Mouse (Mus musculus) inflammation-experienced regulatory T-cells, adult 6 months (primary cell): ENCODE data around the gene Tacr2. TPM values are rescaled to one million over a fixed set of nuclear protein-coding genes. Genes with fewer than 3 reads are reported as not detected.

ENCODE experiments used
- ATAC-seq: one replicate; pipeline ENCODE4 v1.8.0; 2017
- polyA plus RNA-seq, 3 experiments: library from polyadenylated mRNA; unstranded; fragments of 100-300 nt; shearing (Covaris generic); gene quantifications; one replicate each; pipeline ENCODE4 v1.2.1; 2017

Tacr2 gene
- polyA plus RNA-seq, 3 experiments from 2014 or later = not detected

DNA sequence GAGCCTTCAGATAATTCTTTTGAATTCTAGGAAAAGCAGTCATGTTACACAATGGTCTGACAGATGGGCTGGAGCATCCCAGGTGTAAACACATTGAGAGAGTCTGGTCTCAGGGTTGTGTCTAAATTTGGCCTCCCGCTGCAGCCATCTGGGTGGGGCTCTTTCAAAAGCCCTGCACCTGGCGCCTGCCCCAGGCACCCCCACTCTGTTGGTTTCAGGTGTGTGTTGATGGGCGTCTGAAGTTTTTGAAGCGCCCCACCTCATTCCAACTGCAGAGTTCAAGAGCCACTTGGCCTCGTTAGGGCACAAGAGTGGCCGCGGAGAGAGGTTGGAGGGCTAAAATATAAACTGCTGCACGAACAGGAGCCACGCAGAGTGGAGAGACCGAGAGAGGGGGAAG, 9.9 kb upstream of the Tacr2 start:
- no peak for ATAC-seq

DNA sequence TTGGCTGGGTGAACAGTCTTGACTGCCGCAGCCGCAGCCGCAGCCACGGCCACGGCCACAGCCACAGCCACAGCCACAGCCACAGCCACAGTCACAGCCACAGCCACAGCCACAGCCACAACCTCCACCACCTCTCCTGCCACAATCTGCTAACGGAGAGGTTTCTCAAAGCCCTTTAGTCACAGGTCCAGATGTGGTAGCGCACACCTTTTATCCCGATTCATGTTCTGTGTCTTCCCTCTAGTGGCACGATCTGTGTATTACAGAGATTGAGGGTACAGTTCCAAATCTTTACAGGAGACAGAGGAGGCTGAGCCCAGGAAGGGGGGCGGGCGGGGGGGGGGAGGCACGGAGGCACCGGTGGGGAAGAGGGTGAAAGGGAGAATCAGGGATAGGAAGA, 9.3 kb upstream of the Tacr2 start:
- ATAC-seq = no peak

DNA sequence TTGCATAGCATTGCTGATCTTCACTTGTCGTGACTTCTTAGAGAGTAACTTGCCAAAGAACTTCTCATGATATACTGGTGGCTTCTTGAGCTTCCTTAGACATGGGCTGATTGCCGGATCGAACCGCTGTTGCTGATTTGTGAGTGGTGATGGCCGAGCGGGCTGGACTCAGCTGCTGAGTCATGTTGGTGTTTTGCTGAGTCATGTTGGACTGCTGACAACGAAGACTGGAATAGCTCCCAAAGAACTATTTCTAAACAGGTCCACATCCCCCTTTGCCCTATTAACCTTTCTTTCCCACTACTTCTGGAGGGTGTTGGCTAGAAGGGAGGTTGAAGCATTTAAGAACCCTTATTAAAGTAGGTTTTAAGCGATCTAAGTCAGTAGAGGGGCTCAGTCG, 8.2 kb upstream of the Tacr2 start:
- ATAC-seq = no peak

DNA sequence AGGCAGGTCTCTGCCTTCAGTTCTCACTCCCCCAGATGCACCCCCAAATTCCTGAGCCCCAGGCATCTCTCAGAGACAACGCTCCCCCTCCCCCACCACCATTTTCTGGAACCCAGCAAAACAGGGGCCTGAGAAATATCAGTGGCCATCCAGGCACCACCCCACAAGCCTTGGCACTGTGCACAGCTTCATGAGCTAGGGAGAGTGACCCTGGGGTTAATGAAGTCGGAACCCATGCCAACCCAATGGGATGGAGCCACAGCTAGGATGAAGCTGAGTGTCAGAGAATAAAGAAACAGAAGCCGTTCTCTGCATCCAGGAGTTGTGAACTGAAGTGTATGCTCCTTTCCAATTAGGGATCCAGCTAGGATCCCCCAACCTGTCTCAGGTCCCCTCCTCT, 5.1 kb upstream of the Tacr2 start:
- no peak for ATAC-seq

DNA sequence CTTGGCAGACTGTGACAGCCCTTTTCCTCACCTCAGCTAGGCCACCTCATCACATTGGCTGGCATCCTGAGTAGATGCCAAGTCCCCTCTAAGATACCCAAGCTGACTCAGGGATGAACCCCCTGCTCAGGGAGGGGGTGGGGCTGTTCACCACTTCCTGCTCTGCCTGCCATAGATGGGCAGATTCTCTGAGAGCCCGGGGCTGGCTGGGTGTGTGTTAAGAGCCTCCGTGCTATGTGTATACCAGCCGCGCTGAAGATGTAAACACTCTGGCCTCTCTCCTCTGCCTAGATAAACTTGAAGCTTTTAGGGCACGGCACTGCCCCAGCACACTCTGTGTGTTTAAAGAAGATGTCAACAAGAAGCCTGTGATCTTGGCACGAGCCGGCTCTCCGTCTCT, 4.4 kb upstream of the Tacr2 start:
- peak; percentile 64 for ATAC-seq

DNA sequence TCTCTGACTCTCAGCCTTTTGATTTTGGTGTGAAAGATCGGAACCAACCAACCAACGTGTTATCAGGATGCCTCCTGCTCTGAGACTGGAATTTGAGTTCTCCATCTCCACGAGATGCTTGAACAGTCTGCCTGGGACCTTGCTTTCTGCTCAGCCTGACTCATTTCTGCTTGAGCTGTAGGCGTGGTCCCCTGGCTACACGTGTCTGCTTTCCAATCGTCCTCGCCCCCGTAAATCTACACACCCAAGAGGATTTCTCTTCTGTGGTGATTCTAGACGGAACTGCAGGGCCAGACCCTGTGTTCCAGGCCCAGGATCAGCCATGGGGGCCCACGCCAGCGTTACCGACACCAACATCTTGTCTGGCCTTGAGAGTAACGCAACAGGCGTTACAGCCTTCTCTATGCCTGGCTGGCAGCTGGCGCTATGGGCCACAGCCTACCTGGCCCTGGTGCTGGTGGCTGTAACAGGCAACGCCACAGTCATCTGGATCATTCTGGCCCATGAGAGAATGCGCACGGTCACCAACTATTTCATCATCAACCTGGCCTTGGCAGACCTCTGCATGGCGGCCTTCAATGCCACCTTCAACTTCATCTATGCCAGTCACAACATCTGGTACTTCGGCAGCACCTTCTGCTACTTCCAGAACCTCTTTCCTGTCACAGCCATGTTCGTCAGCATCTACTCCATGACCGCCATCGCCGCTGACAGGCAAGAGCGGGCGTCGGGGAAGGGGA, 428 bp downstream of the Tacr2 start:
- no peak for ATAC-seq

DNA sequence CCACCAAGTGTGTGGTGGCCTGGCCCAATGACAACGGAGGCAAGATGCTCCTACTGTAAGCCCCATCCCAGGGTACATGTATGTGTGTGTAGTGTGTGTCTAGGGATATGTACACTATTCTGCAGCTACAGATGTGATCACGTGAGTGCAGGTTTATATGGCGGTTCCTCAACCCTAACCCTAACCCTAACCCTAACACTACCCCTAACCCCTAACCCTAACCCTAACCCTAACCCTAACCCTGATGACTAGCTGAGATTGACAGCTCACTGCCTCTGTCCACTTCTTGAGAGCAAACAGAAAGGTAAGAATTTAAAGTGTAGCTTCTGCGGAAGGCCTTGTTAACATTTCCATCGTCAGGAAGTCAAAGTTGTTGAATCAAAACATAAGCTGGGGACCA, 6.1 kb downstream of the Tacr2 start:
- ATAC-seq = no peak

DNA sequence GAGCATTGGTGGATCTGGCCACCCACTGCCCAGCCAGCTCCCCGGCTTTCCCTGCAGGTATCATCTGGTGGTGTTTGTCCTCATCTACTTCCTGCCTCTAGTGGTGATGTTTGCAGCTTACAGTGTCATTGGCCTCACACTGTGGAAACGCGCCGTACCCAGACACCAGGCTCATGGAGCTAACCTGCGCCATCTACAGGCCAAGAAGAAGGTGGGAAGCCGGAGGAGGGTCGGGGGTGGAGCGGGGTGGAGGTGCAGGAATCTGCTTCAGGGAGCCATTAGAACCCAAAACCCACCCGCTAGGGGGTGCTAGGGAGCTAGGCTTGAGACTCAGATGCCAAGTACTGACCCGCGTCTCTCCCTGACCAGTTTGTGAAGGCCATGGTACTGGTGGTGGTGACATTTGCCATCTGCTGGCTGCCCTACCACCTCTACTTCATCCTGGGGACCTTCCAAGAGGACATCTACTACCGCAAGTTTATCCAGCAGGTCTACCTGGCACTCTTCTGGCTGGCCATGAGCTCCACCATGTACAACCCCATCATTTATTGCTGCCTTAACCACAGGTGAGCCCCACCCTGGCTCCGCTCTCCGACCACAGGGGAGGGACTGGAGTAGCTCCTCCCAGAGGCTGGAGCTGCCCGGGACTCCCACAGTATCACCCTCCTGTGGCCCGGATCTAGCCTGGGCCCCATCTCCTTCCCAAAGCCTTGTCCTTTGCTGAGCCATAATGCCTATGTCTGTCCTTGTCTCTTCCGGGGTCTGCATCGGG, 9.1 kb downstream of the Tacr2 start:
- peak; percentile 95 for ATAC-seq

DNA sequence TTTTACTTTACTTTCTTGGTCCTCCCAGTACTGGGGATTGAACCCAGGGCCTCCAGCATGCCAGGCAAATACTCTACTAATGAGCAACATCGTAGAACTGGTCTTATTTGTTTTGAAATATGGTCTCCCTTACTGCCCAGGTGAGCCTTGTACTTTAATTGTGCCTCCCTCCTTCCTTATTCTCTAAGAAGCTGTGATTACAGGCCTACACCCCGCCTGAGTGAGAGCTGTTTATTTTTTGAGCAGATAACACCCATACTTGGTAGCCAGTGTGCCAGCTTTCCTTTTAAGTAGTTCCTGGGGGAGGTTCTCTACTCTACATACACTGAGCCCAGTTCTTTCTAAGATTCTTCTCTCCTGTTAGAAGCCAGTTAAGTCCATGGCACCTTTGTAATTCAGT, 12.1 kb downstream of the Tacr2 start:
- ATAC-seq = no peak

DNA sequence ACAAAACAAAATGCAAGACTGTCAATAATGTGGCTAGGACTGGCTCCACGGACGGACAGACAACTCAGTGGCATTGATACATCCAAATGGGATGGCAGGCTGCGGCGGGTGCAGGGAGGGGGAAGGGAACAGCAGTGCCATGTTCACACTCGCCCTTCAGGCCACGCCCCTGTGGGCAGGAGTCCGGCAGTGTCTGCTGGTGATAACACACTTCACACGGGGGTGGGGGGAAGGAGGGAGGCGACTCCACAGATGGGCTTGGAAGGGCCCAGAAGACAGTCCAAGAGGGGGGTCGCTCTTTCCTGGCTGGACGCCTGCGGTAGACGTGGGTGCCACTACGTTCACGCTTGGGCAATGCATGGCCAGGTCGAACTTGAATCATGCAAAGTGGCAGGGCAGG, 17.0 kb downstream of the Tacr2 start:
- ATAC-seq = no peak

DNA sequence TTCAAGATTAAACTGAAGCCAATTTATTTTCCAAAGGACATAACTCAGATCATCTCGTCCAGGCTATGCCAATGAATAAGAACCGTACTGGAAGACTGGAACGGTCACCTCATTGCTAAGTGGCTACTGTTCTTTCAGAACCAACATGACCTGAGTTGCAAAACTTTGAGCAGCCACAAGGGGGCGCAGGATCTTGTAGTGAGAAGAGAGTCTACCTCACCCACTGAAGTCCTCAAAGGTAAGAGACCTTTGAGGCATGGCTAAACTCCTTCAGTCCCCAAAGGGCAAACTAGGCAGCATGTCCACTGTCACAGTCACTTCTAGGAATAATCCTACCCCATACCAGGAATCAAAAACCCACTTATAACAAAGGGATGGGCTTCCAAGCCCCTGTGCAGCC, 23.0 kb downstream of the Tacr2 start:
- ATAC-seq = peak; percentile 18

DNA sequence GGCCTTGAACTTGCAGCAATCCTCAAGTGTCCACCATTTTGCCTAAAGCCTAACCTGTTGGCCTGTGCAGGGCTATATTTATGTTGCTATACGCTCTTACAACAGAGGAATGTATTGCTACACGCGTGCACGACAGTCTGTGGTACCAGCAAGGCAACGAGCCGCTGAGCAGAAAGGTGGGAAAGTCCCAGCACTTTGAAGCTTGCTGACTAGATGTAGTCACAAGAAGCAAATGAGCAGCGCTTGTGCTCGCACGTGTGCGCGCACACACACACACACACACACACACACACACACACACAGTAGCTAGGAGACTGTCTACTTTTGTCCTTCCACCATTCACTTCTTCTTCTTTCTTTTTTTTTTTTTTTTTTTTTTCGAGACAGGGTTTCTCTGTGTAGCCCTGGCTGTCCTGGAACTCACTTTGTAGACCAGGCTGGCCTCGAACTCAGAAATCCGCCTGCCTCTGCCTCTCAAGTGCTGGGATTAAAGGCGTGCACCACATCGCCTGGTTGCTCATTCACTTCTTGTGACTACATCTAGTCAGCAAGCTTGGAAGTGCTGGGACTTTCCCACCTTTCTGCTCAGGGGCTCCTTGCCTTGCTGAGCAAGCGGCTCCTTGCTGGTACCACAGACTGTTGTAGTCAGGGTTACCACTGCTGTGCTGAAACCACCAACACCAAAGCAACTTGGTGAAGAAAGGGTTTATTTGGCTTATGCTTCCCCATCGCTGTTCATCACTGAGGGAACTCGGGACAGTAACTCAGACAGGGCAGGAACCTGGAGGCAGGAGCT, 25.5 kb downstream of the Tacr2 start:
- peak; percentile 77 for ATAC-seq

DNA sequence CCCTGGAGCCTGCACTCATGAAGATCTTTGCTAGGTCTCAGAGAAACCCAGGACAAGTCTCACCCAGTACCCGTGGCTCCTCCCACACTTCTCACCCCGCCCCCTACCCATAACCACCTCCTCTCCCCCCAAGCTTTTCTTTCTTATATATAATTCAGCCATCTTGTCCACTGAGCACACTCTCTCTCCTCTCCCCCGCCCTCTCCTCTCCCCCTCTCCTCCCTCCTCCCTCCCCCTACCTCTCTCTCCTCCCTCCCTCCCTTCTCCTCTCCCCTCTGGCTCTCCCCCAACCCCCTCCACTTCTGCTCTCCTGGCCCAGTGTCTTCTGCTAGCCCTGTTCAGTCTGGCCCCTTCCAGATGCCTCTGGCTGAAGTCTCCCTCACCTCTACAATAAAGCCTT, 26.8 kb downstream of the Tacr2 start:
- no peak for ATAC-seq

DNA sequence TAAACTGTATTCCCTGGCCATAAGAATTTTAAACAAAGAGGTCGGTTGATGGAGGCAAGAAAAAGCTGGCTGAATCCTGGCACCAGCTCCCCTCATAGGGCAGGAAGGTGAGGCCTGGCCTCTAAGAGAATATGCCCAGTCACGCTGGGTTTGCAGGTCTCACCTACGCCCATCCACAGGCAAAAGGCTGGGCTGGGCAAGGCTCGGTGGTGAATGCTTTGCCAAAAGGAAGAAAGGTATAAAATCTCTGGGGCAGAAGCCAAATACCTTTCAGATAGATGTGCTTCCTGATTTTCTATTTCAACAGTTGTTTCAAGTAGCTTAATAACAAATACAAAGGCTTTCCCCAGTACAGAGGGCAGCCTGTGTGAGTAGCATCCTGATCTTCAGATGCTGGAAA, 27.4 kb downstream of the Tacr2 start:
- no peak for ATAC-seq

DNA sequence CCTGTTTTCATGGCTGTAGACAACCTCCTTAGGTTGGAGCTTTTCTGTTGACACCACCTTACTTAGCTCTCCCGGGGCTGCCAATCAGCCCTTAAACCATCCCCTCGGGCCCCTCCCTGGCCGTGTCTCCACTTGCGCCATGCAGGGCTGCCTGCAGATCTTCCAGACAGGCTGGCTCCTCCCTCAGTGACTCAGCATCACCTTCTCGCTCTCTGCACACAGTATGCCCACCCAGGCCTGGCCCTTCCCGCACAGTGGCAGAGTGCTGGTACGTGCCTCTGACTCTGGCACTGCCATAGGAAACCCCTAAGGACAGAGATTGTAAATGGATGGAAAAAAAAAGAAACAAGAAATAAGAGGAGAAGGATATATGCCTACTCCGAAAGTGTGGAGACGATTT, 30.5 kb downstream of the Tacr2 start:
- ATAC-seq = no peak

DNA sequence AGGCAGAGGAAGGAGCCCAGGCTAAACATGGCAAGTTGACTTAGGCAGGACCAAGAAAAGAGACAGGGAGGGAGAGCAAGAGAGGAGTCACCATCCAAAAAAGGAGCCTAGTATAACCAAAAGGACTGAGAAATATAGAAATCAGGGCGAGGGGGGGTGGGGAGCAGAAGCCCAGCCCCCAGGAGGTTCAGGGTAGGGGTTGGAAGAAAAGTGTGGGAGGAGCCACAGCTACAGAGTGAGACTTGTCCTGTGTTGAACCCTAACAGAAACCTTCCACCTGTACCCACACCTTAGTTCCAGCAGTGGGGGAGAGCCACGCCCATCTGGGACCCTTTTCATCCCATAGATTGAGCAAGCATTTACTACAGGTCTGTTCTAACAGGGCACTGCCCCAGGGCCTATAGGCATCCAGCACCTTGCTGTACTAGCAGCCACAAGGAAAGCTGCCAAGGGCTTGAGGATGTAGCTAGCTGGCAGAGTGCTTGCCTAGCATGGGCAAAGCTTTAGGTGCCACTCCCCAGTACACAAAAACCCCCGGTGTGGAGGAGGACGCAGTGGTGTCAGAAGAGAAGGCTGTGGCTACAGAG, 31.1 kb downstream of the Tacr2 start:
- ATAC-seq = no peak

DNA sequence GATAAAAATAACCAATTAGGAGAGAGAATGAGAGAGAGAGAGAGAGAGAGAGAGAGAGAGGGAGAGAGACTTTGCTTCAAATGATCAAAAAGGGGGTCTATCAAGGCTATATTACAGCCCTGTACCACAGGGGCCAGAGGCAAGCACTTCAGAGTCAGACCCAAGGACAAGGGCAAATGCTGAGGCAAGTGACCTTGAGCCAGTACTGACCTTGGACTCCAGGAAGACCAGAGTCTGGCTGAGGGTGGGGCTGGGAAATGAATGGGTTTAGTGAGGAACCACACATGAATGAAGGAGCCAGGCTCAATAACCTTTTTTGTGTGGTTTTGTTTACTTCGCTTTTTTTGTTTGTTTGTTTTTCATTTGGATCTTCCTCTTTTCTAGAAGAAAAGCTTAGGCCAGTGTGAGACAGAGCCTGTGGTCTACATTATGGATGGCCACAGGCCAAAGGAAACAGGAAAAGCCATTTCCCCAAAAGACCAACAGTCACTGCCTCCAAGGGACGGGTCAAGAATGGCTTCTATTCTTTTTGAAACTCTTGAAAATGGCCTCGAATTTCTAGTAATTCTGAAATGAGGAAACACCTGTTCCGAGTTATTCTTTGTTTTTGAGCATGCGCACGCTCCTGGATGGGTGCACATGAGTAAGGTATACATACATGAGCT, 35.4 kb downstream of the Tacr2 start:
- no peak for ATAC-seq

DNA sequence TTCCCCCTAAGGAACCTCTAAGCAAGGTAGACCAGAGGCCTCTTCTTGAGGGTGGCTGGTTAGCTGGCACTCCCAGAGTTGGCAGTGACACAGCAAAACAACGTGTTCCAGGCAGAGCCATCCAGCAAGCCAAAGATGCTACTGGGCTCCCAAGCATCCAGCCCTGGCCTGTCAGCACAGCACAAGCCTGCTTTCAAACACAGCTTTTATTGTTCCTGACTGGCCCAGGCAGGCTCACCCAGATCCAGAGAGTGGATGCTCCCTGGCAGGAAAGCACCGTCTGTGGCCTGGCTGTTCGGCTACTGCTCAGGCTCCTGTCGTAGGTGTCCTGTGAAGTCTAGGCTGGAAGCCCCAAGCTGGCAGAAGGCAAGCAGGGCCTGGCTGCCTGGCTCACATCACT, 41.9 kb downstream of the Tacr2 start:
- no peak for ATAC-seq

DNA sequence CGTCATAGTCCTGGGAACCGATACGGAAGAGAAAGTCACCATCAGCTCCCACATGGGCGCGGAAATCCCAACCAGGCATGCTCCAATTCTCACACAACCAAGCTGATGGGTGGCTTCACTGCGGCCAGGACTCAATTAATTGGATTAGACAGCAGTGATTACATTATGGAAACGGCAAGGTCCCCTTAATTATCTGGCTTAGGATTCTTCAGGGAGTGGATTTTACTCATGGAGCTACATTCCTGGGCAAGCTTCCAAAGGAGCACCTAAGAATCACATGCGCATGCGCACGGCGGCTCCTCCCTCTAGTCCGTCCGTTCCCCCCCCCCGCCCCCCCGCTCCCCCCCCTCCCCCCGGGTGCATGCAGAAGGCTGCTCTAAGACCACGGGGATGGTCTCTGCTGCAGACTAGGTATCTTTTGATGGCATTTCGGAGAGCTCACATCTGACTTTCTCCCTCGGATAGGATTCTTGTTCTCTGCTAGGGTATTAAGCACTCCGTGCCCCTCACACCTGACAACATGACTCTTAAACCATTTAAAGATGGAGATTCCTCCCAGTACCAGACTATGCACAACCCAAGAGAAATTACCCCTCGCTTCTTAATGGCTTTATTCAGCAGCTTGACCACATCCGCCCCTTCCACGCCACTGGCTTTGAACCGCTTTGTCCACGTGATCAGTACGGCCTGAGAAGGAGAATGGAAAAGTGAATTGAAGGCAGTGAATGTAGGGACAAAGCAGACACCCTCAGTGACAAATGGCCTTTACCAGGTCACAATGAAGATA, 44.0 kb downstream of the Tacr2 start:
- no peak for ATAC-seq

DNA sequence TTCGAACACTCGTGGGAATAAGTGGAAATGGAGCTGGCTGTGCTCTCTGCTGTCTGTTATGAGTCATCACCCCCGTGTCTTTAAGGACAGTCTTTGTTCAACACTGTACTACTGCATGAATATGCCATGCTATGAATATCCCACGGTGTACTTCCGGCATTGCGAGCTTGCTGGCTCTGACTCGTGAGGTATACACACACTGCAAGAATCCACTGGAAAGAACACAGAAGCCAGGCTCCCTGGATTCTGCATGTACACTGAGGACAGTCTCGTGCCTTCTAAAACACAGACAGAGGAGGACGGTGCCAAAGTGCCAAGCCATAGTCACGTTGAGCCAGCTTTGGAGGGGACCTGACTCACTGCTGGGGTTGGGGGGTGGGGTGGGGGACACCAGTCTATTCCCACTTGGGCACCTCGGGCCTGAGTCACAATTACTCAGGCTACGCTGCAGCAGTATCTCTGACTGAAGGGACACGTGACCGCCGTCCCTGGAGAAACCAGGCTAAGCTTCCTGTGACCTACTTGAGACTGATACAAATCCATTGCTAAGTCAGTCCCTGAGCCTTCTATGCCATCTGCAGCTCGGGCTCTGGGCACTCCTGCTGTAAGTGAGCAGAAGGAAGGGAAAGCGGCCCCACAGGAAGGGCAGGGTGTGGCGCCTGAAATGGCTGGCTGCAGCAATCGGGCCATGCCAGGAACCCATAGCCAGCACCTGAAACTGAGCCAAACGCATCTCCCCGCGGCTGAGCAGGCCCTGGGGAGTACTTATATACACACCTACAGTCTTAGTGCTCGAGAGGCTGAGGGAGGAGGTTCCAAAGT, 48.0 kb downstream of the Tacr2 start:
- ATAC-seq = no peak

DNA sequence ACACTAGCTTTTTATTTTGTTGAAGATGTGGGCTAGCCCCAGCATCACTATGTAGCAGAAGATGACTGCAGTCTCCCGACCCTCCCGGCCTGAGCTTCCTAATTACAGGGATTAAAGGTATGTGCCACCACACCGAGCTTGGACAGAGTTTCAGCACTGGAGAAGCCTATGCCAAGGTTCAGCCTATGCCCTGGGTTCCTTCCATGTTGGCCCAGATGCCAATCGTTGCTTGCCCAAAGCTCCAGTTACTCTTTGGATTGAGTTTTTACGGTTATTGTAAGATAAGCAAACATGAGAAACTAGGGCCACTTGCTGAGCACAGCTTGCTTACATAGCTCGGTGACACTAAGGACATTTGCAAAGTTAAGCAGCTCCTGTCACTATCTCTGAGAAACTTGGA, 52.9 kb downstream of the Tacr2 start:
- ATAC-seq = no peak
